Mouse (Mus musculus) urinary bladder, adult 2 months (tissue): ENCODE data around the gene Sap18. TPM values are rescaled to one million over a fixed set of nuclear protein-coding genes. Genes with fewer than 3 reads are reported as not detected.
"Not testable (repeated sequence)": the region's sequence is repeated elsewhere in the genome, so short reads cannot be mapped to it uniquely, and the experiment has no call there.

Experiments used
- DNase-seq: peaks from one replicate; pipeline ENCODE4 v3.0.0; 2022; ENCODE audit warnings: low spot score
- polyA plus RNA-seq: library from polyadenylated mRNA; depleted of rRNA; stranded (reverse); fragments of >200 nt; gene quantifications from 2 replicates; pipeline ENCODE4 v1.2.3, GENCODE M21; 2012; rRNA removed

Gene Sap18
- polyA plus RNA-seq, 1 experiment: 38.9 TPM

GRCm38 (mm10) chr14:57825788-57826751 is 28.1 kb downstream of the Sap18 start, which contains the start of the genes Ska3 and Mrpl57:
Gene Ska3 (minus strand): TSS chr14:57826185.
Gene Mrpl57 (plus strand): TSS chr14:57826234.
- peak; percentile 97 for DNase-seq

GRCm38 (mm10) chr14:57827284-57827683 is 29.3 kb downstream of the Sap18 start:
- DNase-seq: no peak

- DNase-seq: no peak
Measured at GRCm38 (mm10) chr14:57833526-57833925, 35.5 kb downstream of the Sap18 start.

GRCm38 (mm10) chr14:57835157-57835556 is 37.2 kb downstream of the Sap18 start:
- no peak for DNase-seq

GRCm38 (mm10) chr14:57844535-57844934 is 46.6 kb downstream of the Sap18 start:
- no peak for DNase-seq

- not testable (repeated sequence) for DNase-seq
Measured at GRCm38 (mm10) chr14:57848061-57848460, 50.1 kb downstream of the Sap18 start.

GRCm38 (mm10) chr14:57848646-57849045 is 50.7 kb downstream of the Sap18 start:
- no peak for DNase-seq

GRCm38 (mm10) chr14:57850330-57850729 is 52.4 kb downstream of the Sap18 start:
- no peak for DNase-seq

- DNase-seq: no peak
Measured at GRCm38 (mm10) chr14:57852961-57853360, 55.0 kb downstream of the Sap18 start.

- DNase-seq: not testable (repeated sequence)
Measured at GRCm38 (mm10) chr14:57856037-57856436, 58.1 kb downstream of the Sap18 start.

Other genes starting within 250 kb of the Sap18 start
- 30.9 and 34.9 TPM in 2 replicates for gene Eef1akmt1, start 226.6 kb upstream of the Sap18 start, polyA plus RNA-seq
- 7.6 and 8.8 TPM in 2 replicates for gene Xpo4, start 132.8 kb upstream of the Sap18 start, polyA plus RNA-seq
- not detected in 2 replicates for gene Gm49361, start 52.1 kb upstream of the Sap18 start, polyA plus RNA-seq
- 35.2 and 35.9 TPM in 2 replicates for gene Lats2, start 39.8 kb upstream of the Sap18 start, polyA plus RNA-seq
- 0.50 and 1.1 TPM in 2 replicates for gene Ska3, start 28.0 kb downstream of the Sap18 start, polyA plus RNA-seq
- gene Mrpl57, start 28.1 kb downstream of the Sap18 start, polyA plus RNA-seq: 63.2 and 78.3 TPM in 2 replicates
- 29.8 and 31.0 TPM in 2 replicates for gene Zdhhc20, start 92.1 kb downstream of the Sap18 start, polyA plus RNA-seq
- gene Micu2, start 201.1 kb downstream of the Sap18 start, polyA plus RNA-seq: 35.2 and 43.4 TPM in 2 replicates